Mouse (Mus musculus) left cerebral cortex, postnatal 25 days (tissue): Measurements from ENCODE around the gene Ift122. TPM values are rescaled to one million over a fixed set of nuclear protein-coding genes. Genes with fewer than 3 reads are reported as not detected.
"Not testable (repeated sequence)": the region's sequence is repeated elsewhere in the genome, so short reads cannot be mapped to it uniquely, and the experiment has no call there.

Experiments used
- DNase-seq, 2 experiments: peaks; one replicate each; pipeline ENCODE4 v3.0.0; 2022; ENCODE audit warnings: low spot score in 2 of 2, mixed read lengths in 1 of 2
- intact Hi-C: fragments of 180-260 bp; cut with DNase I; formaldehyde crosslinking; loops from one replicate; pipeline ENCODE4 v1.15.1; 2025
- total RNA-seq, 2 experiments: library from RNA; stranded (reverse); gene quantifications; 2 replicates each; pipeline ENCODE4 v1.2.3; 2021

Ift122 gene
- total RNA-seq, 2 experiments from 2014 or later = 30.0 to 30.9 TPM

- no peak for DNase-seq
Measured at GRCm38 (mm10) chr6:115838745-115839144, 14.5 kb upstream of the Ift122 start.

DNA sequence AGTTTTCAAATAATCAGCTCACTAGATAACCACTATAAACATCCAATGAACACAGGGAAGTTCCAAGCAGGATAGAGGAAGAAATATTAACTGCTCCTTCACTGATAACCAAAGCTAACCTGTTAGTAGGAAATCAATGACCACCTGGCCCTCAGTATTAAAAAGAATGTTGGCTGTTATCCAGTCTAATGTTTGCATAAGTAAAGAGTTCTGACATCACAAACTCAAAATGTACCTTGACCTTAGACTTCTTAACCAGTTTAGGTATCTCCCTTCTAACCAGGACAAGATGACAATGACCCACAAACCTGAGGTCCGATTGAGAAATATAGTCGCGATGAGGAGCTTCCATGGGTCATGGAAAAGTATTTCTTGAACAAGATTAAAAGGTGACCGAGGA lies 8.3 kb upstream of the Ift122 start:
- DNase-seq = no peak
- intact Hi-C loops = loop anchor here (10.0 kb wide), 1 partner anchor 280 kb away; no protein-coding TSS in a partner anchor

More at GRCm38 (mm10) chr6:115838745-115839144, 14.5 kb upstream of the Ift122 start:
- intact Hi-C loops = no loop called here

DNA sequence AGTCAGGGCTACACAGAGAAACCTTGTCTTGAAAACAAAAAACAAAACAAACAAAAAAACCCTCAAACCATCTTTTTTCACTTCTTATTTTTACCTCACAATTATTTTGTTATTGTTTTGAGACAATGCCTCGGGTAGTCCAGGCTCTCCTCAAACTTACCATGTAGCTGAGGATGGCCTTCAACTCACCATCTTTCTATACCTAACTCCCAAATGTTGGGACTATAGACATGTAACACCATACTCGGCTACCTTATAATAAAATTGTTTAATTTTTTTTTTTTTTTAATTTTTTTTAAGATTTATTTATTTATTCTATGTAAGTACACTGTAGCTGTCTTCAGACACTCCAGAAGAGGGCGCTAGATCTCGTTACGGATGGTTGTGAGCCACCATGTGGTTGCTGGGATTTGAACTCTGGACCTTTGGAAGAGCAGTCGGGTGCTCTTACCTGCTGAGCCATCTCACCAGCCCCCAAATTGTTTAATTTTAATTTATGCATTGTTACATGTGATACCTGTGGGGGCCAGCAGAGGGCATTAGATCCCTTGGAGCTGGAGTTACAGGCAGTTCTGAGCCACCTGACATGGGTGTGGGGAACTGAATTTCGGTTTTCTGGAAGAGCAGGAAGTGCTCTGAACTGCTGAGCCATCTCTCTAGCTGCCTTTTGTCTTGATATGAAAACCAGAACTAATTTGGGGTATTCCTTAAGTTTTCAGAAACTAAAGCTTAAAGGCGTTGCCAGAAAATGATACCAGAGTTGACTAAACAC lies 6.4 kb upstream of the Ift122 start:
- intact Hi-C loops = loop anchor here (10.0 kb wide), 1 partner anchor 278 kb away; no protein-coding TSS in a partner anchor
- peak; percentile 61 to 80 for DNase-seq

DNA sequence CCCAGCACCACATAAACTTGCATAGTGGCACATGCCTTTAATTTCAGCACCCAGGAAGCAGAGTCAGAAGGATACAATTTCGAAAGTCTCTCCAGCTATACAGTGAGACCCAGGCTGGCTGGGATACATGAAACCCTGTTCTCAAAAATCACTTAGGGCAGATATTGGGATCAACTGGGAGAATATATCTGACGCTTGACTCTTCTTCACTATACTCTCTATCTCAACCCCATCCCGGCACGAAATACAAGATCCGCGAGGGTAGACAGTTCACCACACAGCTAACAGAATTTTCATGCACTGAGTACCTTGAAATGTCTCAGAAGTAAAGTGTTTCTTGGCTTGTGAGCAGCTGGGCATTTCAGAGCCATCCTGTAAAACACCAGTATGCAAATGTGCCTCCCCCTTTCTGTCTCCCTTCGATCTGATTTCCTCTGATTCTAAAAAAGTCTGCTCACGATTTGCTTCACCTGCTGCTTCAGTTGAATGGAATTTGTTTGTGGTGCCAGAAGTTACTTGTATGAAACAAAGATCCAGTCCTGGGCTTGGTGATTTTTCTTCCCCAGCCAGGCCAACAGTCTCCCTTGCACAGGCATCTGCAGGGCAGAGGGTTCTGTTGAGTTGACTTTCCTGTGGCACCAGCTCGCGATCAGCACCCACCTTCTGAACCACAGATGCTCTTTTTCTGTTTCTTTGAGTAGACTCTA lies 4.5 kb upstream of the Ift122 start:
- DNase-seq = no peak

DNA sequence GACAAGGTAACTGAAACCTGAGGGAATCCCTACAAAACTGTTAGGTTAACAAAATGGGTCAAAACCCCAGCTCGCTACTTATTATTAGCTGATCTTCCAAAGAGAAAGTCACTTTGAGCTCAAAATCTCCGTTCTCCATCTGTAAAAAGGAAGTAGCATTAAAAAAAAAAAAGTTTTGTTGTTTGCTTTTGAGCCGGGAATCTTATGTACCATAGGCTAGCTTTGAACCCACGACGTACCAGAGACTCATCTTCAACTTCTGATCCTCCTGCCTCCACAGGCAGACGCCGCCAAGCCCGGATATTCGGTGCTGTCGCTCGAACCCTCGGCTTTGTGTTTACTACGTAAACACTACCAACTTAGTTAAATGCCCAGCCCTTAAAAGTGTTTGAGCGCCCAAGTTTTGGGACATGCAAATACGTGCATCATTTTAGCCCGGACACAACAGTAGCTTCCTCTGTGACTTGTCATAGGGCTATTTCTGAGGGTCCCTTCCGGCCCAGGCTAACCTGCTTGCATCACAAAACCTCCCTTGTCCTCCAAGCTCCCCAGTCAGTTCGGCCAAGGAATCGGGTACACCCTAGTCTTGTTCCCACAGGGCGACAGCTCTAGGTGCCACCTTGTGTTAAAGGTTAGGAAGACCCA lies 702 bp upstream of the Ift122 start:
- intact Hi-C loops = loop anchor here (5.0 kb wide), 1 partner anchor 140 kb away; no protein-coding TSS in a partner anchor
- DNase-seq = no peak

More for the DNA sequence above, 4.5 kb upstream of the Ift122 start:
- intact Hi-C loops = loop anchor here (10.0 kb wide), 1 partner anchor 276 kb away; no protein-coding TSS in a partner anchor

DNA sequence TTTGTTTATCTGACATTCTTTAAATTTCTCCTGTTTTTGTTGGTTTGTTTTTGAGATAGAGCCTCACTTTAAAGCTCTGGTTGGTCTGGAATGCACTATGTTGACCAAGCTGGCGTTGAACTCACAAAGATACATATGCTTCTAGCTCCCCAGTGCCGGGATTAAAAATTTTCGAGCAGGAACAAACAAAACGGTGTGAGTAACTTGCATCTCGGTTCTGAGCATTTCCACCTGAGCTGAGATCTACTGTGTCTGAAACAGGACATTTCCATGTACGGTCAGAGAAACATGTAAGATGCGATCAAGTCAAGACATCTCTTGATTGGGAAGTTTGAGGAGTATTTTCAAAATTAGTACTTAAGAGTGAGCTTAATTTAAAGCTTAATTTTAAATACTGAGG lies 715 bp downstream of the Ift122 start:
- intact Hi-C loops = loop anchor here (5.0 kb wide), 1 partner anchor 138 kb away; no protein-coding TSS in a partner anchor
- DNase-seq = no peak

- intact Hi-C loops = loop anchor here (5.0 kb wide), 1 partner anchor 138 kb away; no protein-coding TSS in a partner anchor
- DNase-seq = no peak
Measured at GRCm38 (mm10) chr6:115854432-115854831, 1.2 kb downstream of the Ift122 start.

GRCm38 (mm10) chr6:115855733-115856360 lies 2.6 kb downstream of the Ift122 start:
- intact Hi-C loops = no loop called here
- no peak for DNase-seq

DNA sequence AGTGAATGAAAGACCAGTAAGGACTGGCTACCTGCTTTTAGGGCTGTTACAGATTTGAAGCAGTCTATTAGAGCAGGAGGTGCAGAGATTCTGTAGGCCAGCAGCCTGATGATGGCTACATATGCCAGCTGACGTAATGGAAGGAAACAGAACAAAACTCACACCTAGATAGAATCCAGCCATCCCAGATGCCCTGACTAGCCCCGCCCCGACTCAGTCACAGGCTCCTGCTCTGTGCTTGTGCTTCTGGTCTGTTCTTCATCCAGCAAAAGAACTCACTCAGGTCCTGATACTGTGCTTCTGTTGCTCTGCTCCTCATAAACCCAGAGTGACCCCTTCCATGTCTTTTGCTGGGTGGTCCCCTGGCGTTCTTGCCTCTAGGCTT lies 3.1 kb downstream of the Ift122 start:
- intact Hi-C loops = no loop called here

GRCm38 (mm10) chr6:115859258-115859657 lies 6.0 kb downstream of the Ift122 start:
- DNase-seq = no peak
- intact Hi-C loops = no loop called here

More for the DNA sequence above, 3.1 kb downstream of the Ift122 start:
- DNase-seq = peak in 1 of 2 experiments; percentile 50

DNA sequence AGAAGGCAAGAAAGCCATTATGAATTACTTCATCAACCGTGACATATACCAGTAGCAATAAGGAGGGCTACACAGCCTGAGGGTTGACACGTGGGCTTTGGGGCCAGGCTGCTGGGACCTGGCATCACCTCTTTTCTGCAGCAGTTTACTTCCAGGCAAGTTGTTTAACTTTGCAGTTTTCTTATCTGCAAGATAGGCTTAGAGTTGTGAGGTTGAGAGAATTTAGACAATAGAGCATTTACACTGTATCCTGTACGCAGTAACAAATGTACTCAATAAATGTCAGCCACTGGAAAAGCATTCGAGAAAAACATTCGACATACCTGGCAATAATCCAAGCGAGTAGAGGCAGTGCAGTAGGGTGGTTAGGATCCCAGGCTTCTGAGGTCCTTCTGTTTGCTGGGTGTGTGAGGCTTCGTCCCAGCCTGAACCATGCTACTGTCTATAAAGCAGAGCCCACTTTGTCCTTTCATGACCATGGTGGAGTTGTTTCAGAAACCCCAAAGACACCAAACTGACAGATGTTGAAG lies 6.8 kb downstream of the Ift122 start:
- DNase-seq = no peak
- intact Hi-C loops = no loop called here

DNA sequence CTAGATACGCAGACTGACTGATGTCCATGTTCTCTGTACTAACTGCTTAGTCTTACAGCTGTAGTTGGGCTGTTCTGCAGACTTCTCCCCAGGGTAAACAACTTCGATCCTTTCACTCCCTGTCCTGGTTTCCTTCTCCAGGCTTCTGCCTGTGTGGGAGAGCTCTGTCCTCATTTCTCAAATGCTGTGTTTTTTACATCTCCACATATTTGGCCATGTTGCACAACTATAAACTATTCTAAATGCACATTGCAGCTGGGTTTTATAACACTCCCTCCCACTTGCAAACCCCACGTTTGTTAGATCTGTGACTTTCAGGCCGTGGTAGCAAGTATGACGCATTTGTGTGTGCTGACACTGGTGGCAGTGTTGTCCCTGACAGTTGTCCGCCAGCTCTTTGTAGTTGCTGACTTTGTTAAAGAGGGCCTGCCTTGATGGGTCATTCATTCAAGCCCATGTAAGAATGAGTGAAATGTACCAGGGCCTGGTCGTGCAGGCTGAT lies 10.1 kb downstream of the Ift122 start:
- intact Hi-C loops = no loop called here
- peak; percentile 56 to 94 for DNase-seq

DNA sequence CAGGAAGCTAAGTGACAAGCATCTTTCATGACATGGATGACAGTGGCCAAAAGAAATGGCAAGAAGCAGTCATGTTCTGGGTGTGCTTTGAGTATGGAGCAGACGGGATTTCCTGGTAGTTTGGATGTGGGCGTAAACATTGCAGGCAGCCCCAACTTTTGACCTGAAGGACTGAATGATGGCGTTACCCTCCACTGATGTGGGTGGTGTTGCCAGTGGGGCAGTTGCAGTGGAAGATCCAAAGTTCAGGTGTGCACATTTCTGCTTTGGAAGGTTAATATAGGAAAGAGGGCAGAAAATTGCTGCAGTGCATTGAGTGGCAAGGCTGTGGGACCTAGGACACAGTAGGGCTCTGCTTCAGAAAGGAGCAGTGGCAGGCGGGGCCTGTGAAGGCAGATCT lies 12.0 kb downstream of the Ift122 start:
- no peak for DNase-seq
- intact Hi-C loops = no loop called here

DNA sequence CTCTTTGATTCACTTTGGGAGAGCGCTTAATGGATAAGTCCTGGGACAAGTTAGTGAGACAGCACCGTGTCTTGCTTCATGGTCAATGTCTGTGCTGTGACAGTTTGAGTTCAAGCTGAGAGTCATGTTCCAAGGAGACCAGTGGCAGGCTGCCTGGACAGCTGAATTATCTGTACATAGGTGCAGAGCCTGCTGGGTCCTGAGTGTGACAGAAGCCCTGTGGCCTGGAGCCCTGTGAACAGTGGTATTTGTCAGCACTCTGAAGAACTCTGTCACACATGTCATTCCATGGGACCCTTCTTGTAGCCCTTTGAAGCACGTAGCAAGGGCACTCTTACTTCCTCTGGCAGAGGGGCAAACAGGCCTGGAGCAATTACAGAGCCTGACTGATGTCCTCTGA lies 13.9 kb downstream of the Ift122 start:
- DNase-seq, intact Hi-C loops: not testable (repeated sequence)

- DNase-seq, intact Hi-C loops: not testable (repeated sequence)
Measured at GRCm38 (mm10) chr6:115871318-115871717, 18.0 kb downstream of the Ift122 start.

DNA sequence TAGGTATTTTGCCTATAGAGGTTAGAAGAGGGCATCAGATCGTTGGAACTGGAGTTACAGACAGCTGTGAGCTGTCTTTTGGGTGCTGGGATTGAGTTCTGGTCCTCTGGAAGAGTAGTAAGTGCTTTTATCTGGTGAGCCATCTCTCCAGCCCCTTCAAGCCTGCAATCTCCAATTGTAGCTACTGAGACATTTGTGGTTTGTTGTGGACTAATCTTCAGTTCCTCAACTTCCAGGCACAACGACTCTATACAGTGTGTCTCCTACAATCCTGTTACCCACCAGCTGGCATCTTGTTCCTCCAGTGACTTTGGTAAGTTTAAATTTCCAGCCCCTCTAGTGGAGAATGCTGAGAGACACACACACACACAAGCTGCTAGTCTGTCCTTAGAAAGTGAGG lies 24.0 kb downstream of the Ift122 start:
- DNase-seq = no peak
- intact Hi-C loops = no loop called here

DNA sequence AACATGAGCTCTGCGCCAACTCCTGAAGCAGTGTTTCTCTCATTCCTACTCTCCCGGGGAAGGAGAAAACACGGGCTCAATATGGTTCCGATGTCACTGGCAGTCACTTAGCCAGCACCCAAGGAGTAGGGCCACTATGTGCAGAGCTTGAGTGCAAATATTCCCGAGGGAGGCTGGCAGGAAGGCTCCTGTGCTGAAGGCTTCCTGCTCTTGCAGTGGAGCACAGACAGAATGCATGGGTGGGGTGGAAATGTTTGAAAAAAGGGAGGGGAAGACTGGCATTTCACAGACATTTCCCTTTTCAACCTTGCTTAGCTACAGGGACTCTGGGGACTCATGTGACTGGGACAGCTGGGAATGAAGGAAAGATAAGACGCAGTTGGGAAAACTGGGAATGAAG lies 25.4 kb downstream of the Ift122 start:
- DNase-seq = no peak
- intact Hi-C loops = no loop called here

DNA sequence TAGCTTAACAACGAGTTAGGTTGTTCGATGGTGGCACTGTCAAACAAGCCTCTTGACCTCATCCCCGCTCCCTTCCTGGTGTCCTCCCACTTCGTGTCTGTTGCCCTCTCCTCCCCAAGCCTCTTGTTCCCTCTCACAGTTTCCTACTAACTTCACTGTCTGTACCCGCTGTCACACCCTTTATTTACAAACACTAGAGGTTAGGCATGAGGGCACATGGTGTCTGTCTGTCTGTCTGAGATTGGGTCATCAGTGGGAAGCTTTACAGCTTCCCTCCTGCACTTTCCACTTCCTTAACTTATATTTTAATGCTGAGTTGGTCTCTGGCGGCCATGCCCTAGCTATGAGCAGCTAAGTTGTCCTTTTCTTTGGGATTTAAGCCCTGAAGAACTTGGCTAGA lies 26.5 kb downstream of the Ift122 start:
- intact Hi-C loops = no loop called here
- DNase-seq = no peak

GRCm38 (mm10) chr6:115880751-115881150 lies 27.5 kb downstream of the Ift122 start:
- no peak for DNase-seq
- intact Hi-C loops = no loop called here
